Mouse (Mus musculus): Measurements from ENCODE around the gene Dcakd. TPM values are rescaled to one million over a fixed set of nuclear protein-coding genes. Genes with fewer than 3 reads are reported as not detected.

Gene Dcakd
- polyA plus RNA-seq, 1 experiment, result 25.6 TPM

GRCm38 (mm10) chr11:103056636-103057035 lies 28.5 kb upstream of the Dcakd start:
- Histone ChIP-seq H3K27ac (replicated peaks; ENCODE audit: low read depth, low read length) (no peak overlapping the region), H3K4me1 (ENCODE audit: control insufficient read depth, insufficient read depth, insufficient read length, low read length) (peaks cover 5% of the 10 kb centered on the region; the same call in 1 of the 2 replicates), H3K4me3 (ENCODE audit: insufficient read depth, low read depth, low read length) (no peak overlapping the region)

- Histone ChIP-seq H3K4me1 (ENCODE audit: control insufficient read depth, insufficient read depth, insufficient read length, low read length) (peaks cover 5% of the 10 kb centered on the region; the same call in 1 of the 2 replicates), H3K4me3 (ENCODE audit: insufficient read depth, low read depth, low read length) (no peak overlapping the region), H3K27ac (replicated peaks; ENCODE audit: low read depth, low read length) (no peak overlapping the region)
Observed at GRCm38 (mm10) chr11:103054798-103055197, 26.7 kb upstream of the Dcakd start.

GRCm38 (mm10) chr11:103053191-103054076 lies 25.3 kb upstream of the Dcakd start:
- Histone ChIP-seq H3K4me3 (ENCODE audit: insufficient read depth, low read depth, low read length) (no peak overlapping the region), H3K27ac (replicated peaks; ENCODE audit: low read depth, low read length) (0 out of 2 replicates have a peak overlapping the region, but pooled peaks have one; percentile 3), H3K4me1 (ENCODE audit: control insufficient read depth, insufficient read depth, insufficient read length, low read length) (peaks cover 3% of the 10 kb centered on the region; the same call in 1 of the 2 replicates)

- H3K4me3 ChIP-seq (ENCODE audit: insufficient read depth, low read depth, low read length), result no peak overlapping the region
- no peaks in the 10 kb centered on the region; the same call in 1 of the 2 replicates for H3K4me1 ChIP-seq (ENCODE audit: control insufficient read depth, insufficient read depth, insufficient read length, low read length)
- H3K27ac ChIP-seq (replicated peaks; ENCODE audit: low read depth, low read length), result 0 out of 2 replicates have a peak overlapping the region, but pooled peaks have one; percentile 19
Observed at GRCm38 (mm10) chr11:103052078-103052477, 23.9 kb upstream of the Dcakd start.

GRCm38 (mm10) chr11:103051249-103051691 lies 23.1 kb upstream of the Dcakd start:
- Histone ChIP-seq H3K4me1 (ENCODE audit: control insufficient read depth, insufficient read depth, insufficient read length, low read length) (no peaks in the 10 kb centered on the region; the same call in 1 of the 2 replicates), H3K4me3 (ENCODE audit: insufficient read depth, low read depth, low read length) (no peak overlapping the region), H3K27ac (replicated peaks; ENCODE audit: low read depth, low read length) (peak overlapping the region; percentile 19; the same call in 1 of the 2 replicates)

GRCm38 (mm10) chr11:103050153-103050552 lies 22.0 kb upstream of the Dcakd start:
- no peak overlapping the region for H3K27ac ChIP-seq (replicated peaks; ENCODE audit: low read depth, low read length)
- no peaks in the 10 kb centered on the region; the same call in 1 of the 2 replicates for H3K4me1 ChIP-seq (ENCODE audit: control insufficient read depth, insufficient read depth, insufficient read length, low read length)
- H3K4me3 ChIP-seq (ENCODE audit: insufficient read depth, low read depth, low read length), result no peak overlapping the region

GRCm38 (mm10) chr11:103049611-103050010 lies 21.5 kb upstream of the Dcakd start:
- H3K4me3 ChIP-seq (ENCODE audit: insufficient read depth, low read depth, low read length), result no peak overlapping the region
- H3K27ac ChIP-seq (replicated peaks; ENCODE audit: low read depth, low read length), result no peak overlapping the region
- no peaks in the 10 kb centered on the region; the same call in 1 of the 2 replicates for H3K4me1 ChIP-seq (ENCODE audit: control insufficient read depth, insufficient read depth, insufficient read length, low read length)

- Histone ChIP-seq H3K27ac (replicated peaks; ENCODE audit: low read depth, low read length) (no peak overlapping the region), H3K4me3 (ENCODE audit: insufficient read depth, low read depth, low read length) (no peak overlapping the region), H3K4me1 (ENCODE audit: control insufficient read depth, insufficient read depth, insufficient read length, low read length) (peaks cover 6% of the 10 kb centered on the region; the same call in 1 of the 2 replicates)
Observed at GRCm38 (mm10) chr11:103046286-103046685, 18.2 kb upstream of the Dcakd start.

- Histone ChIP-seq H3K4me1 (ENCODE audit: control insufficient read depth, insufficient read depth, insufficient read length, low read length) (peaks cover 6% of the 10 kb centered on the region; the same call in 1 of the 2 replicates), H3K4me3 (ENCODE audit: insufficient read depth, low read depth, low read length) (no peak overlapping the region), H3K27ac (replicated peaks; ENCODE audit: low read depth, low read length) (no peak overlapping the region)
Observed at GRCm38 (mm10) chr11:103043982-103044381, 15.8 kb upstream of the Dcakd start.

- Histone ChIP-seq H3K4me3 (ENCODE audit: insufficient read depth, low read depth, low read length) (no peak overlapping the region), H3K27ac (replicated peaks; ENCODE audit: low read depth, low read length) (no peak overlapping the region), H3K4me1 (ENCODE audit: control insufficient read depth, insufficient read depth, insufficient read length, low read length) (peaks cover 6% of the 10 kb centered on the region; the same call in 1 of the 2 replicates)
Observed at GRCm38 (mm10) chr11:103042828-103043227, 14.7 kb upstream of the Dcakd start.

GRCm38 (mm10) chr11:103038037-103038436 lies 9.9 kb upstream of the Dcakd start:
- Histone ChIP-seq H3K4me3 (ENCODE audit: insufficient read depth, low read depth, low read length) (no peak overlapping the region), H3K27ac (replicated peaks; ENCODE audit: low read depth, low read length) (no peak overlapping the region), H3K4me1 (ENCODE audit: control insufficient read depth, insufficient read depth, insufficient read length, low read length) (peaks cover 12% of the 10 kb centered on the region)

- Histone ChIP-seq H3K4me1 (ENCODE audit: control insufficient read depth, insufficient read depth, insufficient read length, low read length) (peaks cover 12% of the 10 kb centered on the region), H3K4me3 (ENCODE audit: insufficient read depth, low read depth, low read length) (no peak overlapping the region), H3K27ac (replicated peaks; ENCODE audit: low read depth, low read length) (no peak overlapping the region)
Observed at GRCm38 (mm10) chr11:103036881-103037465, 8.8 kb upstream of the Dcakd start.

GRCm38 (mm10) chr11:103035007-103035406 lies 6.9 kb upstream of the Dcakd start:
- H3K27ac ChIP-seq (replicated peaks; ENCODE audit: low read depth, low read length), result no peak overlapping the region
- H3K4me3 ChIP-seq (ENCODE audit: insufficient read depth, low read depth, low read length), result no peak overlapping the region
- peaks cover 12% of the 10 kb centered on the region for H3K4me1 ChIP-seq (ENCODE audit: control insufficient read depth, insufficient read depth, insufficient read length, low read length)

GRCm38 (mm10) chr11:103033030-103033429 lies 4.9 kb upstream of the Dcakd start:
- peaks cover 12% of the 10 kb centered on the region for H3K4me1 ChIP-seq (ENCODE audit: control insufficient read depth, insufficient read depth, insufficient read length, low read length)
- no peak overlapping the region for H3K4me3 ChIP-seq (ENCODE audit: insufficient read depth, low read depth, low read length)
- H3K27ac ChIP-seq (replicated peaks; ENCODE audit: low read depth, low read length), result no peak overlapping the region

GRCm38 (mm10) chr11:103027570-103028175 lies 460 bp downstream of the Dcakd start:
- H3K27ac ChIP-seq (replicated peaks; ENCODE audit: low read depth, low read length), result peak overlapping the region; percentile 94
- H3K4me3 ChIP-seq (ENCODE audit: insufficient read depth, low read depth, low read length), result peak overlapping the region; percentile 77
- peaks cover 2% of the 10 kb centered on the region; the same call in 1 of the 2 replicates for H3K4me1 ChIP-seq (ENCODE audit: control insufficient read depth, insufficient read depth, insufficient read length, low read length)

Measured in brown adipose tissue, adult 24 weeks (tissue).